Mouse (Mus musculus): ENCODE measurements around the gene Hist1h4n.
A peak's percentile ranks its signal among the peaks of the same experiment; 100 is the strongest.
"Not testable (repeated sequence)": the region's sequence is repeated elsewhere in the genome, so short reads cannot be mapped to it uniquely, and the experiment has no call there.

The Hist1h4n gene

DNA sequence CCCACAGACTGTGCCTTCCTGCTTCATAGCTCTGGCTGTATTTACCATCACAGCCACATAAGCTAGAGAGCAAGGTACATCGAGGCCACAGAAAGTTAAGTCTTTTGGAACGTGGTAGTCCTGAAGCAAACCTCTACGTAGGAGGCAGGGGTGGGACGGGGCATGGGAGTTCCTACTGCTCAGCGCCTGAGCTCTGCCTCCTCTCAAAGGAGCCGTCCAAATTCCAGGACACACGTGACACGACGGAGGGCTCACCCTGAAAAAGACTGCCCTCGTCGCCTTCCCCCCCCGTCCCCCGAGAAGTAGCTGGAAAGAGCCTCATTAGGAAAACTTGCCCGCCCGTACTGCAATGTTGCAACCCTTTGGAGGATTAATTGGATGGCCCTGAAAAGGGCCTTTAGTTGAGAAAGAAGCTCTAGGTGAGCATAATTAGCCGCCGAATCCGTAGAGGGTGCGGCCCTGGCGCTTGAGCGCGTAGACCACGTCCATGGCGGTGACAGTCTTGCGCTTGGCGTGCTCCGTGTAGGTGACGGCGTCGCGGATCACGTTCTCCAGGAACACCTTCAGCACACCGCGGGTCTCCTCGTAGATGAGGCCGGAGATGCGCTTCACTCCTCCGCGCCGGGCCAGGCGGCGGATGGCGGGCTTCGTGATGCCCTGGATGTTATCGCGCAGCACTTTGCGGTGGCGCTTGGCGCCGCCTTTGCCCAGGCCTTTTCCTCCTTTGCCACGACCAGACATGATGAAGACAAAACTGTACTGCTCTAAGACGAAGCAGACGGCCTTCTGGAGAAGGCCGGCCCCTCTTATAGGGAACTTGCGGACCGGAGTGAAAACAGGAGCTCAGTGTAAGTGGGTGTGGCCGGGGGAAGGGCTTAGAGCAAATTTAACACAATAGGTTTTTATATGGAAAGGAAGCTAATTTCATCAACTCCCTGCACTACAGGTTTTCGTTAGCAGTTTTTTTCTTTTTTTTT is at the start of gene Hist1h4n:
Hist1h4n (minus strand) TSS at position 779 of the 977 bp plus-strand sequence.
- DNase-seq (ENCODE audit: low read depth), result not testable (repeated sequence)

DNA sequence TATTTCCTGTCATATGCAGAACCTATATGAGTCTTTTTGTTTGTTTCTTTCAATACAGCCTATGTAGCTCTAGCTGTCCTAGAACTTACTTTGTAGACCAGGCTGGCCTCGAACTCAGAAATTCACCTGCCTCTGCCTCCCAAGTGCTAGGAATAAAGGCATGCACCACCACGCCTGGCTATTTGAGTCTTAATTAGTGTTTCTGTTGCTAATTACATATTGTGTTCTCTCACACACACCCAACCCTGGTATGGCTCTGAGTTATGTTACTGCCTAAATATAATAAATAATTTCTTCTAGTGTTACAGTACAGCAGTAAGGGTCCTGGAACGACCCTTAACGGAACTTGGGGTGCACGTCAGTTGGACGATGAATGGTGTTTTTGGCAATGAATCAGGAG is 48.7 kb upstream of the Hist1h4n start:
- DNase-seq (ENCODE audit: low read depth), result no peak

DNA sequence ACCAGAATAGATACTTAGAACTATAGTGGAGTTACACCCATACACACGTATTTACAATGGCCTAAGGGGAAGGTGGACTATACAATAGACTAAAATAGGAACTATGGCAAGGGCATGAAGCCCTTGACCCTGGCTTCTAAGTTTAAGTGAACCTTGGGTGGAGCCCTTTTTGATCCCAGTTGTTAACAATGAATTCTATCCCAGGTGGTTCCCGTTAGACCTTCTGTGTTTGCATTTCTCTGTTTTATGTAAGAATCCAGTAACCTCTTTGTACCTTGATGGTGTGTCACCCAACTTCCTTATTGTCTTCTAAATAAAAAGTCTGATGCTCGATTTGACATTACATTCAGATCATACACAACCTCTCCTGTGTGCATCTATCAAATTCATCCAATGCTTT is 33.5 kb upstream of the Hist1h4n start:
- not testable (repeated sequence) for DNase-seq (ENCODE audit: low read depth)

DNA sequence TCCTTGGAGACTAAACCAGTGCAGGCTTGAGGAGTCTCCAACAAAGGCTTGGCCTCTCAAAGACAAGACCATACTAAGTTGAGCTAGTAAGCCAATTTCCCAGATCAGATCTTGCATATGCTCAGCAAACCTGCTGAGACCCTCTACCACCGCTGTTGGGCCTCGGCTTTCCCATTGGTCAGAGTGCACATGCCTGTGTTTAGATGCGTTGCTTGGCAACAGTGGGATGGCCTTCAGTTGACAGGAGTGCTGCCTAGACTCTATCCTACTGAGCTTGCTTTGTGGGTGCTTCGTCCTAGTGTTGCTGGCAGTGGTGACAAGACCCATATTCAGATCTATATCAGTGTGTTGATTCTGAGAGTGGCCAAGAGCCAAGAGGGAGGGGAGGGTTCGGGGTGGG is 29.6 kb upstream of the Hist1h4n start:
- no peak for DNase-seq (ENCODE audit: low read depth)

DNA sequence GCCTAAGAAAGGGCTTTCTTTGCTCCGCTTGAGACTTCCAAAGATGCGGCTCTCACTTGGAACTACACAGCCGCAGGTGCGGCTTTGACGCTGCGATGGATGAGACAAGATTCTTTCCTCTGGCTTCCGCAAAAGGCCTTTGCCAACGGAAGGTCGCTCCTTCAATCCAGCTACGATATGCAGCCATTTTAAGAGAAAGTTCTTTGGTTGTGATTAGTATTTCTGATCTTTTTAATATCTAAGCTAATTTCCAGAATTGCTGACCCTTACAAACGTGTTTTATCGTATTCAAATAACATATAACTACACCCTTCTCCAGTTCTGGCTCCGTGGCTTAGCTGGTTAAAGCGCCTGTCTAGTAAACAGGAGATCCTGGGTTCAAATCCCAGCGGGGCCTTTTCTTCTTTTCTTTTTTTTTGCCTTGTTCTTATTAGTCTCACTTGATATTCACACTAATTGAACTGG is 23.7 kb upstream of the Hist1h4n start:
- peak; percentile 76 for DNase-seq (ENCODE audit: low read depth)

DNA sequence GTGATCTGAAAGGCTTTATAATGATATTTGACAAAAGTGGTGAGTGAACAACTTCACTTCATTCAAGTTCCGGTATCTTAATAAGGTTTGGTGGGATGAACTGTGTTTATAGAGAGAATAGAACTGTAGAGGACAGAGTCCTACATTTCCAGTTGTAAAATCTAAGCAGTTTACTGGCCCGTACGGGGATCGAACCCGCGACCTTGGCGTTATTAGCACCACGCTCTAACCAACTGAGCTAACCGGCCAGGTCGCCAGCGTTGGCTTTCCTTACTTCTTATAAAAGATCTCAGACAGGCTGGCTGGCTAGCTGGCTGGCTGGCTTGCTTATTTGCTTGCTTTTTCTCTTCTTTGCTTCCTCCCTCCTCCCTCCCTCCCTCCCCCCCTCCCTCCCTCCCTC is 23.1 kb upstream of the Hist1h4n start:
- DNase-seq (ENCODE audit: low read depth), result peak; percentile 70

DNA sequence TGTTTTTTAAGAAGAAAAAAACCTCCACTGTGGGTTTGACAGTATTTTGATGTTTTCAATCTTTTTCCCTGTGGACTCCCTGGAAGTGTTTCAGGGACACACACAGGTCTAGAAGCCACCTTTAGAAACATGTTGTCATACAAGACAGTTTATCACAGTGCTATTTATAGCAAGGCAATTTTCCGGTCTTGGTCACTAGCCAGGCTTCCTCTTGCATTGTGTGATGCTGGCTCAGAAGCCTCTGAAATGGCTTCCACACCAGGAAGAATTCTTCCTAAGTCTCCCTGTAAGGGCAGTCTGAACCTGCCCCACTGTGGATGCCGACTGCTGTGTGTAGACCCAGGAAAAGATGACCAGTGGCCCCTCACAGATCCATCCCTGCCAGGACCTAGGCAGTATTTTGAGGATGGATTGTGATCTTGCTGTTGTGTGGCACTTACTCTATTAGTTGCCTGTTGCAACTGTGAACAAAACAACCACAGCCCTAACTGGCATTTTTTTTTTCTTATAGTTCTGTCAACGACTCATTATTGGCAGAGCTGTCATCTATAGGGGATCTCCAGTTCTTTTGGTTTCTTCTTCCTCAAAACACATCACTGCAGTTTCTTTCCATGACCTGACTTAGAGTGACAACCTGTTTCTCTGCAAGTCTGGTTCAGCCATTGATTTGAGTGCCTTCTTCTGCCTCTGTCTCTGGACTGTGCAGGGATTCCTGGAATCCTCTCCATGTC is 20.4 kb upstream of the Hist1h4n start:
- DNase-seq (ENCODE audit: low read depth), result no peak

DNA sequence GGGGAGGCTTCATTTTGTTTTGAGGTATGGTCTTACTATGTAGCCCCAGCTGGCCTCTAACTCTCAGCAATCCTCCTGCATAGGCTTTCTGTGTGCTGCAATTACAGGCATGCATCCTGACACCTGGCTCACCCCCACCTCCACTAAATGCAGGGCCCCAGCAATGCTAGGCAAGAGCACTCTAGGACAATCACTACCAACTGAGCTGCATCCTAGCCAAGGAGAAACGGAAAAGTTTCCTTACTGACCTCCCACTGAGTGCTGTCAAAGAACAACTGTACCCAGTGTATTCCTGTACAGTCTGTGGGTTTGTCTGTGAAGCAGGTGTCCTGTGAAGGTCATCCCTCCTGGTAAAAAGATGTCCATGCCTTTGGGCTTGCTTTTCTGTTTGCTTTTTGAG is 18.7 kb upstream of the Hist1h4n start:
- not testable (repeated sequence) for DNase-seq (ENCODE audit: low read depth)

DNA sequence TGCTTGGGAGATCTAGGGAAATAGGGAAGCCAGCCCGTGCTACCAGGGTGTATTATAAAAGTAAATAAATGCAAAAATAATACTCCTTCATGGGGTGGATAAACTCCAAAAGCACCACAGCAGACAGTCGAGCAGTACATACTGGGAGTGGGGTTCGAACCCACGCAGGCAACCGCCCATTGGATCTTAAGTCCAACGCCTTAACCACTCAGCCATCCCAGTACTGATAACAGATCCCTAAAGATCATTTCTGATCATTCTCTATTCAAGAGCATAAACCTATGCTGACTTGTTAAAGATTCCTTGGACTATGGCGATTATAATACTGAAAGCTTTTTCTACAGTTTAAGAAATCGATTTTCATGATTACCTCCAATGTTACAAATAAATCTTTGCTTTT is 15.9 kb upstream of the Hist1h4n start:
- DNase-seq (ENCODE audit: low read depth), result peak; percentile 71

DNA sequence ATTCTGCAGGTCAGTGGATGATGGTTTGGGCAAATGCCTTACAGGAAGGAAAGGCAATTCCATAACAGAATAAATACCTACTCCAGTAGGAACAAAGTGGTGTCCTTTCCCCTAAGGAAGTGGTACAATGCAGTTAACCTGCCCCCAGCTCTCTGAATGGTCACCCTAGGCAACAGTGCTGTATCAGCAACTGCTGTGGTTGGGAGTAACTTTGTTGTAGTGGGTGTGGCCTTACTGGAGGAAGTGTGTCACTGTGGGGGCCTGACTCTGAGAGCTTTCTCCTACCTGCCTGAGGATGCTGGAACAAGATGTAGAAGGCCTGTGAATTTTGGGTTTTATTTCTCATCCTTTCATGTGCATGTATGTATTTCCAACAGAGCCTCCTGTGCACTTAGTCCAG is 14.4 kb upstream of the Hist1h4n start:
- DNase-seq (ENCODE audit: low read depth), result not testable (repeated sequence)

DNA sequence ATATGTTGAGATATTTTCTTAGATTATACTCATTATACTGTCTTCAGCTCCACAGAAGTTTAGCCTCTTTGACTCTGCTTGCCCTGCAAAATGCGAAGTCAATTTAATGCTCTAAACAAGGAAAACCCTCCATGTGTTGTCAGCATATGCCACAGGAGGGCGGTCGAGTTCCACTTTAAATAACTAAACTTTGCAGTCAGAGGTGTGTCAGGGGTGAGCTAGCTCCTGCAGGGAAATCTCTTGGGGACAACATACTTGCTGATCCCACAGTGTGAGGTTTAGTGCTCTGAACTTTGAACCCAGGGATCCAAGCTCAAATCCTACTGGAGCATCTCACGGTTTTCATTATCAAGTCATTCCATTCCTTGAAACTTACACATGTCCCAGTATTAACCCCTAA is 8.5 kb upstream of the Hist1h4n start:
- DNase-seq (ENCODE audit: low read depth), result not testable (repeated sequence)

DNA sequence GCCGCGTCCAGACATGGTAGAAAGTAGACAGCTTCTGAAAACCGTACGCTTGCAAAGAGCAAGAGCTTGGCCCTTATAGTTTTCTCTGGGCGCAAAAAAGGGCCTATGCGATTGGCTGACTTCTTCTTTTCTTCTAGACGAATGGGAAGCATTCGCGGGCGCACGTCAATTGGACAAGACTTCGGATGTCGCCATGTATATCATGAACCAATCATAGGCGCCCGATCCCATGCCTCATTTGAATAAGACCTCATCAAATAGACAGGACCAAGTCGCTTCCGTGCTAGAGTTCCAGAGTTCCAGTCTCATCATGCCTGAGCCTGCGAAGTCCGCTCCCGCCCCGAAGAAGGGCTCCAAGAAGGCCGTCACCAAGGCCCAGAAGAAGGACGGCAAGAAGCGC is 1.5 kb upstream of the Hist1h4n start, which contains the start of the genes Hist1h2ap and Hist1h2br:
Hist1h2ap (minus strand) TSS at position 47 of the 400 bp plus-strand sequence.
Hist1h2br (plus strand) TSS at position 283 of the 400 bp plus-strand sequence.
- DNase-seq (ENCODE audit: low read depth), result not testable (repeated sequence)

DNA sequence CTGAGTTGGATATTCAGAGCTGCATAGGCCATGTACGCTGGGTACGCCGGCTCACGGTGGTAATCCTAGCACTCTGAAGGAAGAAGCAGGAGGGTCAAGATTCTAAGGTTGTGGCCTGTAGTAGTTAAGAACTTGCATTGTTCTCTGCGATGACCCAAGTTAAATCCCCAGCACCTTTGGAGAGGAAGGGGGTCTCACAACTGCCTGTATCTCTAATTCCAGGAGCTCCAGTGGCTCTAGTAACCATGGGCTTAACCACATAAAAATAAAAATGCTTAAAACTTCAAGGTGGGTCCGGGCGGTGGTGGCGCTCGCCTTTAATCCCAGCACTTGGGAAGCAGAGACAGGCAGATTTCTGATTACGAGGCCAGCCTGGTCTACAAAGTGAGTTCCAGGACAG is 1.7 kb downstream of the Hist1h4n start:
- no peak for DNase-seq (ENCODE audit: low read depth)

DNA sequence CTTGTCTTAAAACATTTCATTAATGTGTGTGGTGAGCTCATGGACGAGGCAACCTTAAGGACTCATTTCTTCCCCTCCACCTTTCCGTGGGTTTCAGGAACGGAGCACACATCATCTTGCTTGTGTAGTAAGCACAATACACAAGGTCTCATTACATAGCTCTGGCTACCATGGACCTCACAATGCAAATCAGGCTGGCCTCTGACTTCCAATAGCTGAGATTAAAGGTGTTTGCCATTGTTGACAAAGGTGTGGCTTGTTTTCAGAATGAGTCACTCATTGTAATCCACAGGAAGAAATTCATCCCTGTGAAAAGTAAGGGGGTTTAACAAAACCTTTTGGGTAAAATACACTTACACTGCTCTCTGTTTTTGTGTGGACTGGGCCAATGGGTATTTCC is 3.5 kb downstream of the Hist1h4n start:
- no peak for DNase-seq (ENCODE audit: low read depth)

DNA sequence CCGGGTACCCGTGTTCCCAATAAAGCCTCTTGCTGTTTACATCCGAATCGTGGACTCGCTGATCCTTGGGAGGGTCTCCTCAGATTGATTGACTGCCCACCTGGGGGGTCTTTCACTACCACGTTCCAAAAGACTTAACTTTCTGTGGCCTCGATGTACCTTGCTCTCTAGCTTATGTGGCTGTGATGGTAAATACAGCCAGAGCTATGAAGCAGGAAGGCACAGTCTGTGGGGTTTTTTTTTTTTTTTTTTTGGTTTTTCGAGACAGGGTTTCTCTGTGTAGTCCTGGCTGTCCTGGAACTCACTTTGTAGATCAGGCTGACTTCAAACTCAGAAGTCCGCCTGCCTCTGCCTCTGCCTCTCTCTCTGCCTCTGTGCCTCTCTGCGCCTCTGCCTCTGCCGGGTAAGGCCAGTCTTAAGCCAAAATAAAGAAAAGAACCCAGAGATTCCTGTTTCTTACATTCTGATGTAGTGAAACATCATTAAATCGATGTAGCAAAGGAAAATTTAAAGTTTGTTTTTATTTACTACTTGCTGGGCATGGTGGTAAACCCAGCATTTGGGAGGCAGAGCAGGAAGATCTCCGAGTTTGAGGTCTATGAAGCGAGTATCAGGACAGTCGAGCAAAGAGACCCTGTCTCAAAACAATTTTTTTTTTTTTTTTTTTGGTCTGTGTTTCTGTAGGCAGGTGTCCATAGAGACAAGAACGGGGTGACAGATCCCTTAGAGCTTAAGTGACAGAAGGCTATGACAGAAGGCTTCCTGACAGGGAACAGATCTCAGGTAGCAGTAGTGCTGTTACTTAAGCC is 11.7 kb downstream of the Hist1h4n start:
- DNase-seq (ENCODE audit: low read depth), result not testable (repeated sequence)

DNA sequence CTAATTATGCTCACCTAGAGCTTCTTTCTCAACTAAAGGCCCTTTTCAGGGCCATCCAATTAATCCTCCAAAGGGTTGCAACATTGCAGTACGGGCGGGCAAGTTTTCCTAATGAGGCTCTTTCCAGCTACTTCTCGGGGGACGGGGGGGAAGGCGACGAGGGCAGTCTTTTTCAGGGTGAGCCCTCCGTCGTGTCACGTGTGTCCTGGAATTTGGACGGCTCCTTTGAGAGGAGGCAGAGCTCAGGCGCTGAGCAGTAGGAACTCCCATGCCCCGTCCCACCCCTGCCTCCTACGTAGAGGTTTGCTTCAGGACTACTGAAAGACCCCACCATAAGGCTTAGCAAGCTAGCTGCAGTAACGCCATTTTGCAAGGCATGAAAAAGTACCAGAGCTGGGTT is 19.9 kb downstream of the Hist1h4n start:
- not testable (repeated sequence) for DNase-seq (ENCODE audit: low read depth)

DNA sequence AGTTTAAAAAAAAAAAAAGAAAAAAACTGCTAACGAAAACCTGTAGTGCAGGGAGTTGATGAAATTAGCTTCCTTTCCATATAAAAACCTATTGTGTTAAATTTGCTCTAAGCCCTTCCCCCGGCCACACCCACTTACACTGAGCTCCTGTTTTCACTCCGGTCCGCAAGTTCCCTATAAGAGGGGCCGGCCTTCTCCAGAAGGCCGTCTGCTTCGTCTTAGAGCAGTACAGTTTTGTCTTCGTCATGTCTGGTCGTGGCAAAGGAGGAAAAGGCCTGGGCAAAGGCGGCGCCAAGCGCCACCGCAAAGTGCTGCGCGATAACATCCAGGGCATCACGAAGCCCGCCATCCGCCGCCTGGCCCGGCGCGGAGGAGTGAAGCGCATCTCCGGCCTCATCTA is 20.5 kb downstream of the Hist1h4n start, which contains the start of gene Hist1h4m:
Hist1h4m (plus strand) TSS at position 208 of the 400 bp plus-strand sequence.
- DNase-seq (ENCODE audit: low read depth), result not testable (repeated sequence)

DNA sequence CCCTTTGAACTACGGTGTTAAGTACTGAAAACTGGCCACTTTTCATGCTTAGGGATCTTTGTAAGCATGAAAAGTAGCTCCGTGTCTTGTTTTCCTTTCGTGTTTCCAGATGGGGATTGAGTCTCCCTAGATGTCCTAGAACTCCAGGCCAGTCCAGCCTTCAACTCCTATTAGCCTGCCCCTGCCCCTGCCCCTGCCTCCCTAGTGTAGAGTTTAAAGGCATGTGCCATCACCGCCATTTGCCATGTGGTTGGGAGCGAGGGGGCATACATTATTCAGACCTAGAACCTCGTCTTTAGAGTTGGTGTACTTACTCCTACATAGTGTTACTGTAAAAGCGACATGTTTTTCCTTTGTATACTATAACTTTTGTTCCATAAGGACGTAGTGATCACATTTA is 20.9 kb downstream of the Hist1h4n start:
- DNase-seq (ENCODE audit: low read depth), result not testable (repeated sequence)

DNA sequence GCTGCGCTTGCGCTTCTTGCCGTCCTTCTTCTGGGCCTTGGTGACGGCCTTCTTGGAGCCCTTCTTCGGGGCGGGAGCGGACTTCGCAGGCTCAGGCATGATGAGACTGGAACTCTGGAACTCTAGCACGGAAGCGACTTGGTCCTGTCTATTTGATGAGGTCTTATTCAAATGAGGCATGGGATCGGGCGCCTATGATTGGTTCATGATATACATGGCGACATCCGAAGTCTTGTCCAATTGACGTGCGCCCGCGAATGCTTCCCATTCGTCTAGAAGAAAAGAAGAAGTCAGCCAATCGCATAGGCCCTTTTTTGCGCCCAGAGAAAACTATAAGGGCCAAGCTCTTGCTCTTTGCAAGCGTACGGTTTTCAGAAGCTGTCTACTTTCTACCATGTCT is 21.9 kb downstream of the Hist1h4n start, which contains the start of the genes Hist1h2bq and Hist1h2ao:
Hist1h2bq (minus strand) TSS at position 125 of the 400 bp plus-strand sequence.
Hist1h2ao (plus strand) TSS at position 393 of the 400 bp plus-strand sequence.
- DNase-seq (ENCODE audit: low read depth), result not testable (repeated sequence)

DNA sequence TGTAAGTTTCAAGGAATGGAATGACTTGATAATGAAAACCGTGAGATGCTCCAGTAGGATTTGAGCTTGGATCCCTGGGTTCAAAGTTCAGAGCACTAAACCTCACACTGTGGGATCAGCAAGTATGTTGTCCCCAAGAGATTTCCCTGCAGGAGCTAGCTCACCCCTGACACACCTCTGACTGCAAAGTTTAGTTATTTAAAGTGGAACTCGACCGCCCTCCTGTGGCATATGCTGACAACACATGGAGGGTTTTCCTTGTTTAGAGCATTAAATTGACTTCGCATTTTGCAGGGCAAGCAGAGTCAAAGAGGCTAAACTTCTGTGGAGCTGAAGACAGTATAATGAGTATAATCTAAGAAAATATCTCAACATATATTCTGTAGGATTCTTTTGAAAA is 28.9 kb downstream of the Hist1h4n start:
- not testable (repeated sequence) for DNase-seq (ENCODE audit: low read depth)

DNA sequence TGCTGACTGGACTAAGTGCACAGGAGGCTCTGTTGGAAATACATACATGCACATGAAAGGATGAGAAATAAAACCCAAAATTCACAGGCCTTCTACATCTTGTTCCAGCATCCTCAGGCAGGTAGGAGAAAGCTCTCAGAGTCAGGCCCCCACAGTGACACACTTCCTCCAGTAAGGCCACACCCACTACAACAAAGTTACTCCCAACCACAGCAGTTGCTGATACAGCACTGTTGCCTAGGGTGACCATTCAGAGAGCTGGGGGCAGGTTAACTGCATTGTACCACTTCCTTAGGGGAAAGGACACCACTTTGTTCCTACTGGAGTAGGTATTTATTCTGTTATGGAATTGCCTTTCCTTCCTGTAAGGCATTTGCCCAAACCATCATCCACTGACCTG is 34.8 kb downstream of the Hist1h4n start:
- not testable (repeated sequence) for DNase-seq (ENCODE audit: low read depth)
